Mouse (Mus musculus): ENCODE data around the gene Spats1. TPM values are rescaled to one million over a fixed set of nuclear protein-coding genes. Genes with fewer than 3 reads are reported as not detected.

Spats1 gene
- polyA plus RNA-seq, 1 experiment = not detected

DNA sequence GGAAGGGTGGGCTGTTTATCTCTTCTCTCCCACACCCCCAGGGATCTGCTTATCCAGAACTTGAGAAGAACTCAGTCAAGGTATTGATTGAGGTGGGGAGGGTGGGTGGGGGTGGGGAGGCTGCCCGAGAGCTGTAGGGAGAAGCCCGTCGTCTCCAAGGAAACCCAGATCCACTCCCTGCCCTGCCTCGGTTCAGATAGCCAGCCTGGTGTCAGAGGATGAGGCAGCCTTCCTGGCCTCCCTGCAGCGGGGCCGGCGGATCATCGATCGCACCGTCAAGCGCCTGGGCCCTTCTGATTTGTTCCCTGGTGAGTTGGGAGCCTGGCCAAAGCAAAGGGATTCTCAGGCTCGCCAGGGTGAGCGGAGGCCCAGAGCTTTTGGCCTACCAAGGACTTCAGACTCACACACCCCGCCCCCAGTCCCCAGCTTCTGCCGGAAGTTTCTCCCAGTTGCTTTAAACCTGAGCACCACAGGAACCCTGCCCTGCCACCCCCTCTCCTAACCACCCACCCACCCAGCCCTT is 40.0 kb upstream of the Spats1 start:
- Histone ChIP-seq H3K27me3 (ENCODE audit: control insufficient read depth) (no peaks in the 10 kb centered on the region), H3K9me3 (ENCODE audit: control insufficient read depth, low read length) (no peaks in the 10 kb centered on the region), H3K36me3 (ENCODE audit: control insufficient read depth) (peaks cover 57% of the 10 kb centered on the region), H3K4me1 (ENCODE audit: control insufficient read depth) (no peaks in the 10 kb centered on the region), H3K4me3 (replicated peaks) (no peak overlapping the region)
- no peak for TF ChIP-seq GATA1 (IDR thresholded peaks at IDR 0.05; ENCODE audit: low read length)
- TF ChIP-seq TAL1 (IDR thresholded peaks at IDR 0.05; ENCODE audit: low read length) = no peak

DNA sequence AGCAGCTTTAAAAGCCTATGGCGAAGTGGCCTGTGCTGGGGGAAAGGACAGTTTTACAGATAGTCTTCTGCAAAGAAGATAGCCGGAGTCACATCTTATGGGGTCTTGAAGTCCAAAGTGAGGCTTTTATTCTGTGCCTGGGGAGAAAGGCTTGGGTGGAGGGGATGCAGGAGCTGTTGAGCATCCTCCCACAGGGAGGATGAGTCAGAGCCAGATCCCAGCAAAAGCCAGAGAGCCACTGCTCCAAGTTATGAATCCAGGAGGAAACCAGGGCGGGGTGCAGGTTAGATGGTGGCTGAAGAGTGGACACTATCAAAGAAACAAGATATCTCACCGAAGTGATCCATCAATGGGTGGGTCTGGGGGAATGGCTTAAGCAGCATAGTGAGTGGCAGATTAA is 36.5 kb upstream of the Spats1 start:
- TF ChIP-seq GATA1 (IDR thresholded peaks at IDR 0.05; ENCODE audit: low read length) (no peak), TAL1 (IDR thresholded peaks at IDR 0.05; ENCODE audit: low read length) (no peak)
- H3K9me3 ChIP-seq (ENCODE audit: control insufficient read depth, low read length) = no peaks in the 10 kb centered on the region
- H3K27me3 ChIP-seq (ENCODE audit: control insufficient read depth) = no peaks in the 10 kb centered on the region
- peaks cover 12% of the 10 kb centered on the region for H3K4me1 ChIP-seq (ENCODE audit: control insufficient read depth)
- peaks cover 39% of the 10 kb centered on the region for H3K36me3 ChIP-seq (ENCODE audit: control insufficient read depth)
- H3K4me3 ChIP-seq (replicated peaks) = no peak overlapping the region

DNA sequence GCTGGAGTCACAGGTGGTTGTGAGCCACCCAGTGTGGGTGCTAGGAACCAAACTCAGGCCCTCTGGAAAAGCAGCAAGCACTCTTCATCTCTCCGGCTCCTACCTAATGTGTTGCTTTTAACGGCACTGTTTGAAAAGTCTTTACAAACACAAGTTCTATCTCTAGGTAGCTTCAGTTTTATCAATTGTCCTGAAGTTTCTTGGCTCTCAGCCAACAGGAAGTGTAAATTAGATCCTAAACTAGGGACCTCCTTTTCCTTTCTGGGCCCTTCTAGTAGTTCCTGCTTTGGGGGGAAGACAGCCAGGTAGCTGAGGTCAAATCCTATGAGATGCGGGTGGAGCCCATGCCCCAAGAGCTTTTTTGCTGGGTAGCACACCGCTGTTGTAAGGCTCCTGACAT is 35.7 kb upstream of the Spats1 start:
- no peak for TF ChIP-seq GATA1 (IDR thresholded peaks at IDR 0.05; ENCODE audit: low read length)
- no peak for TF ChIP-seq TAL1 (IDR thresholded peaks at IDR 0.05; ENCODE audit: low read length)
- Histone ChIP-seq H3K4me1 (ENCODE audit: control insufficient read depth) (peaks cover 18% of the 10 kb centered on the region), H3K4me3 (replicated peaks) (no peak overlapping the region), H3K36me3 (ENCODE audit: control insufficient read depth) (peaks cover 32% of the 10 kb centered on the region), H3K9me3 (ENCODE audit: control insufficient read depth, low read length) (no peaks in the 10 kb centered on the region), H3K27me3 (ENCODE audit: control insufficient read depth) (no peaks in the 10 kb centered on the region)

DNA sequence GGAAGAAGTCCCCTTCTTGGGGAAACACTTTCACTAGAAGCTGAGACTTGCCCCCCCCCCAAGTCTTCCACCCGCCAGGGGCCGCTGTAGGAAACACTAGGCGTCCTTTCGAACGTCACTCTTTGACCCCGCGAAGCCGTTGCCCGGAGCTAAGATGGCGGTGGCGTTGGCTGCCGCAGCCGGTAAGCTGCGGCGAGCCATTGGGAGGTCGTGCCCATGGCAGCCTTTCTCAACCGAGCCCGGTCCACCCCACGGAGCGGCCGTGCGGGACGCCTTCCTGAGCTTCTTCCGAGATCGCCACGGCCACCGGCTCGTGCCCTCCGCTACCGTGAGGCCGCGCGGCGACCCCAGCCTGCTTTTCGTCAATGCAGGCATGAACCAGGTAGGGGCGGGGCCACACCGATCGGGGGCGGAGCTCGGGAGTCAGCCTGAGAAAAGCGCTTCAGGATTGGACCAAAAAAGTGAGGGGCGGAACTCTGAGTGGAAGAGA is 31.5 kb upstream of the Spats1 start, which contains the start of gene Aars2:
TSS of gene Aars2 (plus strand) at position 142 of the 490 bp plus-strand sequence.
- peaks cover 24% of the 10 kb centered on the region for H3K36me3 ChIP-seq (ENCODE audit: control insufficient read depth)
- H3K4me3 ChIP-seq (replicated peaks) = peak within 1 kb of the TSS; percentile 92
- H3K9me3 ChIP-seq (ENCODE audit: control insufficient read depth, low read length) = no peaks in the 10 kb centered on the region
- TF ChIP-seq TAL1 (IDR thresholded peaks at IDR 0.05; ENCODE audit: low read length) = no peak
- TF ChIP-seq GATA1 (IDR thresholded peaks at IDR 0.05; ENCODE audit: low read length) = no peak
- H3K27me3 ChIP-seq (ENCODE audit: control insufficient read depth) = no peaks in the 10 kb centered on the region
- H3K4me1 ChIP-seq (ENCODE audit: control insufficient read depth) = peaks cover 22% of the 10 kb centered on the region

DNA sequence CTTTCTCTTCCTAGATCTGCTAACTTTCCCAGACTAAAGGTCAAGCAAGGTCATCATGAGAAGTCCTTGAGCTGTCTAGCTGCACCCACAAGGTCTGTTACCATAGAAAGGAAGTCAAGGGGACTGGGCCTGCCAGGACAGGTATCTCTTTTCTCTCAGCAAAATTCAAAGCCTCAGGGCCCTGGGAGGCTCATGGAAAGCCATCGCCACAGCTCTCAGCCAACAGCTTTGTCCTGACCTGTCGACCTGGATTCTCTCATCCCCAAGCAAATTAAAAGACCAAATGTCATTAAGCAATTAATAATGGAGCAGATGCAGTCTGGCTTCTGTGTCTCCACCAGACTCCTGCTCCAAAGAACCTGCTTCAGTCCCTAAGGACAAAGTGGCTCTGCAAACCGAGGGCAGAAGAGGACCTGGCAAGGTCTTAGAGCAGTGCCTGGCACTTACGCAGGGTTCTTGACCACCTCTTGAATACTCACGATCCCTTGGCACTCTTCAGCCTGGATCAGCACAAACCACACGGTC is 30.8 kb upstream of the Spats1 start:
- H3K27me3 ChIP-seq (ENCODE audit: control insufficient read depth) = no peaks in the 10 kb centered on the region
- H3K4me1 ChIP-seq (ENCODE audit: control insufficient read depth) = peaks cover 22% of the 10 kb centered on the region
- no peak for TF ChIP-seq TAL1 (IDR thresholded peaks at IDR 0.05; ENCODE audit: low read length)
- no peak for TF ChIP-seq GATA1 (IDR thresholded peaks at IDR 0.05; ENCODE audit: low read length)
- H3K4me3 ChIP-seq (replicated peaks) = peak overlapping the region; percentile 92
- no peaks in the 10 kb centered on the region for H3K9me3 ChIP-seq (ENCODE audit: control insufficient read depth, low read length)
- peaks cover 20% of the 10 kb centered on the region for H3K36me3 ChIP-seq (ENCODE audit: control insufficient read depth)

DNA sequence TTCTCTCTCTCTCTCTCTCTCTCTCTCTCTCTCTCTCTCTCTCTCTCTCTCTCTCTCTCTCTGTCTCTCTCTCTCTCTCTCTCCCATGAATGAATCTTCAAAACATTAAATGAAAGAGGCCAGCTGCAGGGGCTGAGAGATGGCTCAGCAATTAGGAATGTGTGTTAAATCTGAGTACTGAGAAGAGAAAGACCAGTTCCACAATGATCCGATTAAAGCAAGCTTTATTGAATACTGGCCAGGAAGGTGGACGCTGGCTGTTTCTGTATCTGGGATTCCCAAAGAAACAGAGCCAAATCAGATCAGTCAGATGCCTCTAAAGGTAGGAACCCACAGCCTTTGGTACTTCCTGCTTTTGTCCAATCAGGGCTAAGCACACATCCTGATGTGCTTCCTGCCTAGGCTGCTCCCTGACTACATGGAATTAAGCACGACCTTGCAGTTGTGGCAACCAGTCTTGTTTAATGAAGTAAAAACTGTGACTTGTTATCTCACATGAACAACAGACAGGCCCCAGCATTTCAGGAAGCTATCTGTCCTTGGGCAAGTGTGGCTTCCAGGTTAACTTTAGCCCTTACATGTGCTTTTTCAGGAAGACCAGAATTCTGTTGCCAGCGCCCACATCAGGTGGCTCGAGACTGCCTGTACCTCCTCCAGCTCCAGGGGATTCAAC is 28.2 kb upstream of the Spats1 start:
- Histone ChIP-seq H3K4me1 (ENCODE audit: control insufficient read depth) (peaks cover 22% of the 10 kb centered on the region), H3K4me3 (replicated peaks) (no peak overlapping the region), H3K9me3 (ENCODE audit: control insufficient read depth, low read length) (no peaks in the 10 kb centered on the region), H3K36me3 (ENCODE audit: control insufficient read depth) (peaks cover under 1% of the 10 kb centered on the region), H3K27me3 (ENCODE audit: control insufficient read depth) (no peaks in the 10 kb centered on the region)
- TF ChIP-seq GATA1 (IDR thresholded peaks at IDR 0.05; ENCODE audit: low read length) (no peak), TAL1 (IDR thresholded peaks at IDR 0.05; ENCODE audit: low read length) (no peak)

DNA sequence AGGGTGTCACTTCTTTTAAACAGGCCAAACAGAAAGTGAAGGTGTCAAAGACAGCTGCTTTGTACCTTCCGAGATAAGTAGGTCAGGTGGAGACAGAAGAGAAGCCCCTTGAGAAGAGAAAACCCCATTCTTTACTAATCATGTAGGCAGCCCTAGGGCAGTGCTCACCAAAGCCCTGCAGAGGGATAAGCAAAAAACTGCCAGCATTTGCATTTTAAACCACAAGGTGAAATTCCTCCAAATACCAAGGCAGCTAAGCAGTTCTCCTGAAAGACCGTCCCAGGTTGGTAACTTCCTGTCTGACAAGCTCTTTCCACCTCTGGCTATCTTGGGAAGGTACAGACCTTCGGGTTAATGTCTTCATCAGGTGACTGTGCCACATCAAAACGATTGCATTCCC is 27.1 kb upstream of the Spats1 start:
- Histone ChIP-seq H3K27me3 (ENCODE audit: control insufficient read depth) (no peaks in the 10 kb centered on the region), H3K9me3 (ENCODE audit: control insufficient read depth, low read length) (no peaks in the 10 kb centered on the region), H3K4me3 (replicated peaks) (no peak overlapping the region), H3K4me1 (ENCODE audit: control insufficient read depth) (peaks cover 16% of the 10 kb centered on the region), H3K36me3 (ENCODE audit: control insufficient read depth) (no peaks in the 10 kb centered on the region)
- TF ChIP-seq TAL1 (IDR thresholded peaks at IDR 0.05; ENCODE audit: low read length) (no peak), GATA1 (IDR thresholded peaks at IDR 0.05; ENCODE audit: low read length) (no peak)

DNA sequence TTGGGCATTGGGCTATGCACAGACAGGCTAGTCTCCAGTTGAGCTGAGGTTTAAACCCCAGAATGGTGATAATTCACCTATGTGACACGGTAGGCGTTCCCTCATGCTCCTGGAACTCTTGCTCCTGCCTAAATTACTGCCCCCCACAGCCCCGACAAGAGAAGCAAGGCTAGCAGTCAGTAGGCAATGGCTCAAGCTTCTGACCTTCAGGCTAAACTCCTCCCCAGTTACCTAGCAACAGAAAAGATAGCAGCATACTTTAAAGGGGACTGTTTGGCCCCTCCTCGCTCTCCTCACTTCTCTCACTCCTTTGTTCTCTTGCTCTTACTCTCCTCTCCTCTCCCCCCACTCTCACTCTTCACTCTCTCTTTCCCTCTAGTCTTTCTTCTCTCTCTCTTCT is 25.8 kb upstream of the Spats1 start:
- TF ChIP-seq GATA1 (IDR thresholded peaks at IDR 0.05; ENCODE audit: low read length) (no peak), TAL1 (IDR thresholded peaks at IDR 0.05; ENCODE audit: low read length) (no peak)
- no peaks in the 10 kb centered on the region for H3K27me3 ChIP-seq (ENCODE audit: control insufficient read depth)
- no peaks in the 10 kb centered on the region for H3K36me3 ChIP-seq (ENCODE audit: control insufficient read depth)
- H3K9me3 ChIP-seq (ENCODE audit: control insufficient read depth, low read length) = no peaks in the 10 kb centered on the region
- peaks cover 4% of the 10 kb centered on the region for H3K4me1 ChIP-seq (ENCODE audit: control insufficient read depth)
- H3K4me3 ChIP-seq (replicated peaks) = no peak overlapping the region

DNA sequence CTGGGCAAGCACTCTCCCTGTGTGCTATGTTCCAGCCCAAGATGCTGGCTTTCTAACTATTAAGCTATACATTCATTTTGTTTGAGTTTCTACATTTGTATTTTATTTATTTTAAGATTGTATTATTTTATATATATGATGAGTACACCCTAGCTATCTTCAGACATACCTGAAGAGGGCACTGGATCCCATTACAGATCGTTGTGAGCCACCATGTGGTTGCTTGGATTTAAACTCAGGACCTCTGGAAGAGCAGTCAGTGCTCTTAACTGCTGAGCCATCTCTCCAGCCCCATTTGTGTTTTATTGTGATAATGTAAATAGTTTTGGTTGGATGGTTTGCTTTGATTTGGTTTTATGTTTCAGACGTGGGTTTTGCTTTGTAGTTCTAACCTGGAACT is 24.3 kb upstream of the Spats1 start:
- H3K4me1 ChIP-seq (ENCODE audit: control insufficient read depth) = peaks cover 4% of the 10 kb centered on the region
- TF ChIP-seq TAL1 (IDR thresholded peaks at IDR 0.05; ENCODE audit: low read length) (no peak), GATA1 (IDR thresholded peaks at IDR 0.05; ENCODE audit: low read length) (no peak)
- no peak overlapping the region for H3K4me3 ChIP-seq (replicated peaks)
- no peaks in the 10 kb centered on the region for H3K27me3 ChIP-seq (ENCODE audit: control insufficient read depth)
- no peaks in the 10 kb centered on the region for H3K36me3 ChIP-seq (ENCODE audit: control insufficient read depth)
- no peaks in the 10 kb centered on the region for H3K9me3 ChIP-seq (ENCODE audit: control insufficient read depth, low read length)

All from erythroblast, embryonic 14.5 days (primary cell).